Mouse (Mus musculus): ENCODE measurements at regions not wholly inside any gene's neighbourhood (a gene's known extent, or its start where the extent isn't known, plus 50 kb on each side); places are given as distances from the start of the nearest gene placed in this dataset.

- no peaks in the 10 kb centered on the region for H3K27me3 ChIP-seq (replicated peaks; ENCODE audit: control insufficient read depth, insufficient read depth, low read length)
- H3K4me1 ChIP-seq (replicated peaks; ENCODE audit: control insufficient read depth, insufficient read depth, low read length), result no peaks in the 10 kb centered on the region
- no peak for ATAC-seq (replicated peaks; ENCODE audit: low FRiP score, low TSS enrichment, low read depth)
- H3K36me3 ChIP-seq (ENCODE audit: control insufficient read depth, insufficient read depth, low read length), result no peaks in the 10 kb centered on the region
- no peak overlapping the region for H3K4me3 ChIP-seq (ENCODE audit: low read depth, low read length)
- DNase-seq (ENCODE audit: low spot score), result no peak
- H3K4me2 ChIP-seq (ENCODE audit: low read length), result no peak overlapping the region
- 51% methylated on average over 4 of the region's 4 CpGs for WGBS
- no peaks in the 10 kb centered on the region for H3K9me3 ChIP-seq (ENCODE audit: control insufficient read depth, low read length)
- H3K9ac ChIP-seq (ENCODE audit: low read length), result no peak overlapping the region
- no peak overlapping the region for H3K27ac ChIP-seq (ENCODE audit: low read depth)
Observed at GRCm38 (mm10) chr6:17209792-17210191, 71.2 kb upstream of the Cav2 start.

DNA sequence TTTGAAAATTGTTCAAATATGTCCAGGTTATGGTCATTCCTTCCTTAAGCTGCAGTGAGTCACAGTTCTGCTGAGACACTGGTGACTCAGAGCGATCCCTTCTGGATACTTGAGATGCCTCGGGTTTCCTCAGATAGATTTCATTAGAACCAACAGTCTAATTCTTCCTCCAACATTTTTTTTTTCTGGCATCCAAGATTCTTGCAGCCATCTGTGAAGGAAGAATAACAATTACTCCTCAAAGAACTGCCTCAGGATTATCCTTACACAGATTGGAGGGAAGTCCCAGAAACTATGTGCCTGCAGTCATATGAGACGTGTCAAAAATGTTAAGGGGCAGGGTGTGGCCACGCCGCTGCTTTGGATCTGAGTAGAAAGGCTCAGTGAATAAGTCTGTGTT lies 69.6 kb upstream of the Cav2 start:
- Histone ChIP-seq H3K9me3 (ENCODE audit: control insufficient read depth, low read length) (no peaks in the 10 kb centered on the region), H3K27me3 (replicated peaks; ENCODE audit: control insufficient read depth, insufficient read depth, low read length) (no peaks in the 10 kb centered on the region), H3K4me1 (replicated peaks; ENCODE audit: control insufficient read depth, insufficient read depth, low read length) (no peaks in the 10 kb centered on the region), H3K27ac (ENCODE audit: low read depth) (no peak overlapping the region), H3K9ac (ENCODE audit: low read length) (no peak overlapping the region), H3K36me3 (ENCODE audit: control insufficient read depth, insufficient read depth, low read length) (no peaks in the 10 kb centered on the region), H3K4me3 (ENCODE audit: low read depth, low read length) (no peak overlapping the region), H3K4me2 (ENCODE audit: low read length) (no peak overlapping the region)
- ATAC-seq (replicated peaks; ENCODE audit: low FRiP score, low TSS enrichment, low read depth) (no peak), DNase-seq (ENCODE audit: low spot score) (no peak)
- 67% methylated on average over 5 of the region's 5 CpGs for WGBS

- 78% methylated on average over 9 of the region's 9 CpGs for WGBS
Observed at GRCm38 (mm10) chr6:17214774-17215173, 66.2 kb upstream of the Cav2 start.

DNA sequence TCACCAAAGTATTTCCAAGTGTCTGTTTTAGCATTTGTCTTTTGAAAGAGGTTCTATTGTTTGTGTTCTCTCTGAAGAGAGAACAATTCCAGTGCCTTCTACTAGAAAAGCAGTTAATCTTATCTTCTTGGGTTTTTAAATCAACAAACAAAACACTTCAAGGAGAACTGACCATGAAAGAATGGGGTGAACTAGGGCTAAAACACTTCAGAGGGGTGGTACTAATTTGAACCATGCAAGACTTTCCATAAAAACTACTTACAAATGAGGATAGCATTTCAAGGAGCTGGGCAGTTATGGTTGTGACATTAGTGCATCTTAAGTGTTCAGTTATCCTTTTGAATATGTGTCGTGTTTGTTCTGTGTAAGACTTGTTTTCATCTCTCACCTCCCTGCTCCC lies 64.5 kb upstream of the Cav2 start:
- no peak overlapping the region for H3K27ac ChIP-seq (ENCODE audit: low read depth)
- no peaks in the 10 kb centered on the region for H3K27me3 ChIP-seq (replicated peaks; ENCODE audit: control insufficient read depth, insufficient read depth, low read length)
- no peaks in the 10 kb centered on the region for H3K36me3 ChIP-seq (ENCODE audit: control insufficient read depth, insufficient read depth, low read length)
- H3K4me3 ChIP-seq (ENCODE audit: low read depth, low read length), result no peak overlapping the region
- 89% methylated on average over 1 of the region's 1 CpGs for WGBS
- no peak overlapping the region for H3K4me2 ChIP-seq (ENCODE audit: low read length)
- H3K4me1 ChIP-seq (replicated peaks; ENCODE audit: control insufficient read depth, insufficient read depth, low read length), result no peaks in the 10 kb centered on the region
- no peak overlapping the region for H3K9ac ChIP-seq (ENCODE audit: low read length)
- DNase-seq (ENCODE audit: low spot score) (no peak), ATAC-seq (replicated peaks; ENCODE audit: low FRiP score, low TSS enrichment, low read depth) (no peak)
- H3K9me3 ChIP-seq (ENCODE audit: control insufficient read depth, low read length), result no peaks in the 10 kb centered on the region

More at GRCm38 (mm10) chr6:17214774-17215173, 66.2 kb upstream of the Cav2 start:
- no peaks in the 10 kb centered on the region for H3K9me3 ChIP-seq (ENCODE audit: control insufficient read depth, low read length)
- DNase-seq (ENCODE audit: low spot score), result no peak
- H3K4me2 ChIP-seq (ENCODE audit: low read length), result no peak overlapping the region
- H3K27me3 ChIP-seq (replicated peaks; ENCODE audit: control insufficient read depth, insufficient read depth, low read length), result no peaks in the 10 kb centered on the region
- H3K36me3 ChIP-seq (ENCODE audit: control insufficient read depth, insufficient read depth, low read length), result no peaks in the 10 kb centered on the region
- no peak overlapping the region for H3K4me3 ChIP-seq (ENCODE audit: low read depth, low read length)
- ATAC-seq (replicated peaks; ENCODE audit: low FRiP score, low TSS enrichment, low read depth), result no peak
- H3K9ac ChIP-seq (ENCODE audit: low read length), result no peak overlapping the region
- H3K4me1 ChIP-seq (replicated peaks; ENCODE audit: control insufficient read depth, insufficient read depth, low read length), result no peaks in the 10 kb centered on the region
- no peak overlapping the region for H3K27ac ChIP-seq (ENCODE audit: low read depth)

- no peak for ATAC-seq (replicated peaks; ENCODE audit: low FRiP score, low TSS enrichment, low read depth)
- no peak for DNase-seq (ENCODE audit: low spot score)
- Histone ChIP-seq H3K4me1 (replicated peaks; ENCODE audit: control insufficient read depth, insufficient read depth, low read length) (no peaks in the 10 kb centered on the region), H3K9ac (ENCODE audit: low read length) (no peak overlapping the region), H3K4me2 (ENCODE audit: low read length) (no peak overlapping the region), H3K27me3 (replicated peaks; ENCODE audit: control insufficient read depth, insufficient read depth, low read length) (no peaks in the 10 kb centered on the region), H3K27ac (ENCODE audit: low read depth) (no peak overlapping the region), H3K4me3 (ENCODE audit: low read depth, low read length) (no peak overlapping the region), H3K36me3 (ENCODE audit: control insufficient read depth, insufficient read depth, low read length) (no peaks in the 10 kb centered on the region), H3K9me3 (ENCODE audit: control insufficient read depth, low read length) (no peaks in the 10 kb centered on the region)
- WGBS, result 83% methylated on average over 2 of the region's 2 CpGs
Observed at GRCm38 (mm10) chr6:17223744-17224143, 57.2 kb upstream of the Cav2 start.

DNA sequence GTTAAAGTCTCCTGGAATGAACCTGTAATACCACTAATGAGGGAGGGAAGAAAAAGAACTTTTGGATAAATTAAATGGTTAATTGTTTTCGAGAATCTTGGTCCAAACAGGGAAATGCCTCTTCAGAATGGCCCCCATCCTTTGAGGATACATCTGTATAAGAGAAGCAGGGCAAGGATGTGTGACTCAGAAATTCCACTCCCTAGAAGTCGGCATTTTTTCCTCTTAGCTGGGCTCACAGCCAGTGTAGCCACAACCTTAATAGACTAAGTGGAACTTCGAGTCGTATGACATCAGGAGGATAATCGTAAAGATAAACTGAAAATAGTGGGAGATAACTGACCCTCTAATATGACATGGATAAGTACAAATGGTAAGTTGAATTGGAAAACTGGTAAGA lies 56.1 kb upstream of the Cav2 start:
- no peak overlapping the region for H3K9ac ChIP-seq (ENCODE audit: low read length)
- H3K4me2 ChIP-seq (ENCODE audit: low read length), result no peak overlapping the region
- H3K36me3 ChIP-seq (ENCODE audit: control insufficient read depth, insufficient read depth, low read length), result no peaks in the 10 kb centered on the region
- no peaks in the 10 kb centered on the region for H3K9me3 ChIP-seq (ENCODE audit: control insufficient read depth, low read length)
- DNase-seq (ENCODE audit: low spot score) (no peak), ATAC-seq (replicated peaks; ENCODE audit: low FRiP score, low TSS enrichment, low read depth) (no peak)
- 60% methylated on average over 5 of the region's 5 CpGs for WGBS
- no peaks in the 10 kb centered on the region for H3K27me3 ChIP-seq (replicated peaks; ENCODE audit: control insufficient read depth, insufficient read depth, low read length)
- no peak overlapping the region for H3K4me3 ChIP-seq (ENCODE audit: low read depth, low read length)
- no peaks in the 10 kb centered on the region for H3K4me1 ChIP-seq (replicated peaks; ENCODE audit: control insufficient read depth, insufficient read depth, low read length)
- no peak overlapping the region for H3K27ac ChIP-seq (ENCODE audit: low read depth)

DNA sequence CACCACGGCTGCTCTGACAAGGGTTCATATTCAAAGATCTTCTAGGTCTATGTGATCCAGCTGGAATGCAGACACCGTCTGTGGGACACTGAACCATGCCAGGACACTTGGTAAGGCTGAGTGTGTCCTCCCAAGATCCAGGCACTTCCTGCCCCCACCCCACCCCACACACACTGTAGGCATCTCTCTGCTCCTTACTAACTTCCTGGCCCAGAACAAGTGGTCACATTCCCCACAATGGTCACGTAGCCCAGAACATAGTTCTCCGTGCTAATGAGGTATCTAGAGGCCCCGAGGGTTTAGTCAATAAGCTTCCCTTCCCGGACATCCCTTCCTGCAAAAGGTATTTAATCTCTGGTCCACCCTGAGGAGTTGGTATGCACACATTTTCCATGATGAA lies 54.5 kb upstream of the Cav2 start:
- Histone ChIP-seq H3K27ac (ENCODE audit: low read depth) (no peak overlapping the region), H3K4me1 (replicated peaks; ENCODE audit: control insufficient read depth, insufficient read depth, low read length) (no peaks in the 10 kb centered on the region), H3K9ac (ENCODE audit: low read length) (no peak overlapping the region), H3K36me3 (ENCODE audit: control insufficient read depth, insufficient read depth, low read length) (no peaks in the 10 kb centered on the region), H3K9me3 (ENCODE audit: control insufficient read depth, low read length) (no peaks in the 10 kb centered on the region), H3K4me3 (ENCODE audit: low read depth, low read length) (no peak overlapping the region), H3K27me3 (replicated peaks; ENCODE audit: control insufficient read depth, insufficient read depth, low read length) (no peaks in the 10 kb centered on the region), H3K4me2 (ENCODE audit: low read length) (no peak overlapping the region)
- ATAC-seq (replicated peaks; ENCODE audit: low FRiP score, low TSS enrichment, low read depth) (no peak), DNase-seq (ENCODE audit: low spot score) (no peak)
- WGBS, result 86% methylated on average over 6 of the region's 6 CpGs
